Mouse (Mus musculus) frontal cortex, postnatal 14 days (tissue): ENCODE measurements at regions not wholly inside any gene's neighbourhood (a gene's known extent, or its start where the extent isn't known, plus 50 kb on each side); places are given as distances from the start of the nearest gene placed in this dataset.

Source experiments
- DNase-seq, 2 experiments: peaks; one replicate each; pipeline ENCODE4 v3.0.0; 2022; ENCODE audit warnings: low spot score in 2 of 2

GRCm38 (mm10) chr8:8054224-8054916 is 606.7 kb downstream of the Efnb2 start:
- DNase-seq = no peak

GRCm38 (mm10) chr8:8051186-8051585 is 609.9 kb downstream of the Efnb2 start:
- no peak for DNase-seq

GRCm38 (mm10) chr8:8050778-8051177 is 610.3 kb downstream of the Efnb2 start:
- DNase-seq = no peak

GRCm38 (mm10) chr8:8044926-8045325 is 616.1 kb downstream of the Efnb2 start:
- no peak for DNase-seq

GRCm38 (mm10) chr8:8044296-8044695 is 616.7 kb downstream of the Efnb2 start:
- no peak for DNase-seq

- no peak for DNase-seq
Observed at GRCm38 (mm10) chr8:8037929-8038328, 623.1 kb downstream of the Efnb2 start.

- DNase-seq = no peak
Observed at GRCm38 (mm10) chr8:8011151-8011550, 649.9 kb downstream of the Efnb2 start.

GRCm38 (mm10) chr8:7994905-7995304 is 666.1 kb downstream of the Efnb2 start:
- DNase-seq = no peak

- no peak for DNase-seq
Observed at GRCm38 (mm10) chr8:7988820-7989219, 672.2 kb downstream of the Efnb2 start.

- no peak for DNase-seq
Observed at GRCm38 (mm10) chr8:7977020-7977419, 684.0 kb downstream of the Efnb2 start.

GRCm38 (mm10) chr8:7973791-7974190 is 687.3 kb downstream of the Efnb2 start:
- DNase-seq = no peak

GRCm38 (mm10) chr8:7964276-7964675 is 696.8 kb downstream of the Efnb2 start:
- DNase-seq = no peak

GRCm38 (mm10) chr8:7956745-7957144 is 704.3 kb downstream of the Efnb2 start:
- no peak for DNase-seq

- DNase-seq = no peak
Observed at GRCm38 (mm10) chr8:7954851-7955250, 706.2 kb downstream of the Efnb2 start.

- DNase-seq = no peak
Observed at GRCm38 (mm10) chr8:7945966-7946775, 714.9 kb downstream of the Efnb2 start.

GRCm38 (mm10) chr8:7936596-7936995 is 724.4 kb downstream of the Efnb2 start:
- no peak for DNase-seq

GRCm38 (mm10) chr8:7919416-7919815 is 741.6 kb downstream of the Efnb2 start:
- no peak for DNase-seq

GRCm38 (mm10) chr8:7894338-7894737 is 766.7 kb downstream of the Efnb2 start:
- DNase-seq = no peak

GRCm38 (mm10) chr8:7853169-7853568 is 807.9 kb downstream of the Efnb2 start:
- no peak for DNase-seq

GRCm38 (mm10) chr8:7850573-7850972 is 810.5 kb downstream of the Efnb2 start:
- DNase-seq = no peak

GRCm38 (mm10) chr8:7831948-7832347 is 829.1 kb downstream of the Efnb2 start:
- DNase-seq = no peak

- DNase-seq = no peak
Observed at GRCm38 (mm10) chr8:7827811-7828210, 833.2 kb downstream of the Efnb2 start.

GRCm38 (mm10) chr8:7808395-7808794 is 852.6 kb downstream of the Efnb2 start:
- no peak for DNase-seq
